Mouse (Mus musculus) heart, embryonic 16.5 days (tissue): Measurements from ENCODE around the gene F13b. TPM values are rescaled to one million over a fixed set of nuclear protein-coding genes. Genes with fewer than 3 reads are reported as not detected.

Experiments
- ATAC-seq: fragments of 200-750 bp; cut with Nextera tagmentation; replicated peaks from 2 replicates; pipeline ENCODE4 v1.8.0; 2017; ENCODE audit warnings: moderate number of reproducible peaks; ENCODE audit not compliant: insufficient read depth, low FRiP score; ENCODE audit errors: extremely low read depth
- H3K27ac ChIP-seq: fragments of 300-500 bp; sonication (generic); 2 replicates; pipeline ENCODE4 v1.5.1; 2014; ENCODE audit warnings: mild to moderate bottlenecking, low read length, control low read depth, moderate library complexity
- H3K27me3 ChIP-seq: fragments of 300-500 bp; sonication (generic); 2 replicates; pipeline ENCODE4 v1.6.1; 2014; ENCODE audit warnings: low read length, mixed read lengths; ENCODE audit not compliant: control insufficient read depth, insufficient read depth
- H3K36me3 ChIP-seq: fragments of 300-500 bp; sonication (generic); 2 replicates; pipeline ENCODE4 v1.6.1; 2014; ENCODE audit not compliant: control insufficient read depth, insufficient read depth
- H3K4me1 ChIP-seq: fragments of 300-500 bp; sonication (generic); 2 replicates; pipeline ENCODE4 v1.6.1; 2014; ENCODE audit warnings: low read length, mixed read lengths; ENCODE audit not compliant: control insufficient read depth, insufficient read depth
- H3K4me2 ChIP-seq: fragments of 300-500 bp; sonication (generic); 2 replicates; pipeline ENCODE4 v1.6.1; 2014; ENCODE audit warnings: low read depth, mild to moderate bottlenecking, control low read depth, low read length
- H3K4me3 ChIP-seq: fragments of 300-500 bp; sonication (generic); 2 replicates; pipeline ENCODE4 v1.5.1; 2014; ENCODE audit warnings: mild to moderate bottlenecking, control low read depth, low read length
- H3K9ac ChIP-seq: fragments of 300-500 bp; sonication (generic); 2 replicates; pipeline ENCODE4 v1.6.1; 2014; ENCODE audit warnings: low read length, control low read depth
- H3K9me3 ChIP-seq: fragments of 300-500 bp; sonication (generic); replicated peaks from 2 replicates; pipeline ENCODE4 v1.6.1; 2016; ENCODE audit warnings: low read length; ENCODE audit not compliant: control insufficient read depth
- WGBS: fragments of 180-500 bp; shearing (Covaris S2); extraction: QIAGEN DNeasy Blood & Tissue Kit; methylation state at CpG from one replicate; pipeline ENCODE4 v1.1.7; 2014; 5-methylcytosine and 5-hydroxymethylcytosine counted together
- polyA plus RNA-seq: library from polyadenylated mRNA; unstranded; fragments of >200 nt; fragmentation: Nextera tagmentation; extraction: Ambion mirVana; gene quantifications from 2 replicates; pipeline ENCODE4 v1.2.1, GENCODE M21; 2015

The F13b gene
- polyA plus RNA-seq = not detected in 2 replicates

GRCm38 (mm10) chr1:139501258-139501752, at the start of gene F13b:
F13b (plus strand) TSS chr1:139501702.
- H3K9me3 ChIP-seq = no peaks in the 10 kb centered on the region
- WGBS = 79% methylated on average over 3 of the region's 3 CpGs
- no peak for ATAC-seq
- H3K4me3 ChIP-seq = no peak within 1 kb of the TSS
- H3K27me3 ChIP-seq = no peaks in the 10 kb centered on the region
- 0 out of 2 replicates have a peak, but pooled peaks cover under 1% of the 10 kb centered on the region for H3K36me3 ChIP-seq
- no peak within 1 kb of the TSS for H3K4me2 ChIP-seq
- H3K9ac ChIP-seq = no peak within 1 kb of the TSS
- no peak within 1 kb of the TSS for H3K27ac ChIP-seq
- no peaks in the 10 kb centered on the region for H3K4me1 ChIP-seq

GRCm38 (mm10) chr1:139454340-139455225, 46.9 kb upstream of the F13b start, which contains the start of gene Aspm:
Aspm (plus strand) TSS chr1:139454772.
- peak within 1 kb of the TSS; percentile 91 for H3K4me3 ChIP-seq
- peak; percentile 99 for ATAC-seq
- peak within 1 kb of the TSS; percentile 71 for H3K27ac ChIP-seq
- H3K4me2 ChIP-seq = peak within 1 kb of the TSS; percentile 95
- H3K9ac ChIP-seq = peak within 1 kb of the TSS; percentile 86
- H3K27me3 ChIP-seq = no peaks in the 10 kb centered on the region
- H3K4me1 ChIP-seq = peaks cover 20% of the 10 kb centered on the region
- peaks cover 9% of the 10 kb centered on the region; the same call in 1 of the 2 replicates for H3K36me3 ChIP-seq
- H3K9me3 ChIP-seq = no peaks in the 10 kb centered on the region
- WGBS = 1% methylated on average over 64 of the region's 65 CpGs

- peak overlapping the region; percentile 95 for H3K4me2 ChIP-seq
- peak overlapping the region; percentile 71 for H3K27ac ChIP-seq
- H3K36me3 ChIP-seq = peaks cover 9% of the 10 kb centered on the region; the same call in 1 of the 2 replicates
- WGBS = under 1% methylated on average over 17 of the region's 17 CpGs
- ATAC-seq = peak; percentile 26; the same call in 1 of the 2 replicates
- H3K9me3 ChIP-seq = no peaks in the 10 kb centered on the region
- peak overlapping the region; percentile 91 for H3K4me3 ChIP-seq
- peaks cover 20% of the 10 kb centered on the region for H3K4me1 ChIP-seq
- H3K9ac ChIP-seq = peak overlapping the region; percentile 86
- no peaks in the 10 kb centered on the region for H3K27me3 ChIP-seq
These were observed 46.2 kb upstream of the F13b start for GRCm38 (mm10) chr1:139455226-139455869.

GRCm38 (mm10) chr1:139460807-139461206, 40.7 kb upstream of the F13b start:
- H3K4me2 ChIP-seq = no peak overlapping the region
- H3K27me3 ChIP-seq = no peaks in the 10 kb centered on the region
- H3K4me1 ChIP-seq = peaks cover 9% of the 10 kb centered on the region
- H3K4me3 ChIP-seq = no peak overlapping the region
- H3K9ac ChIP-seq = no peak overlapping the region
- 83% methylated on average over 5 of the region's 5 CpGs for WGBS
- no peak overlapping the region for H3K27ac ChIP-seq
- H3K36me3 ChIP-seq = peaks cover 28% of the 10 kb centered on the region
- no peak; the same call in 1 of the 2 replicates for ATAC-seq
- no peaks in the 10 kb centered on the region for H3K9me3 ChIP-seq

- Histone ChIP-seq H3K9me3 (no peaks in the 10 kb centered on the region), H3K36me3 (peaks cover 40% of the 10 kb centered on the region), H3K9ac (no peak overlapping the region), H3K4me1 (no peaks in the 10 kb centered on the region), H3K4me3 (no peak overlapping the region), H3K27ac (no peak overlapping the region), H3K27me3 (no peaks in the 10 kb centered on the region), H3K4me2 (no peak overlapping the region)
- no peak for ATAC-seq
- WGBS = 85% methylated on average over 11 of the region's 11 CpGs
These were observed 35.6 kb upstream of the F13b start for GRCm38 (mm10) chr1:139465936-139466335.

- H3K4me2 ChIP-seq = no peak overlapping the region
- no peak overlapping the region for H3K27ac ChIP-seq
- 82% methylated on average over 11 of the region's 11 CpGs for WGBS
- no peaks in the 10 kb centered on the region for H3K27me3 ChIP-seq
- peaks cover 59% of the 10 kb centered on the region for H3K36me3 ChIP-seq
- no peak overlapping the region for H3K4me3 ChIP-seq
- H3K9ac ChIP-seq = no peak overlapping the region
- no peaks in the 10 kb centered on the region for H3K4me1 ChIP-seq
- H3K9me3 ChIP-seq = no peaks in the 10 kb centered on the region
- no peak for ATAC-seq
These were observed 22.6 kb upstream of the F13b start for GRCm38 (mm10) chr1:139478898-139479297.

GRCm38 (mm10) chr1:139480246-139480645, 21.3 kb upstream of the F13b start:
- no peak for ATAC-seq
- 93% methylated on average over 8 of the region's 8 CpGs for WGBS

GRCm38 (mm10) chr1:139481146-139481545, 20.4 kb upstream of the F13b start:
- Histone ChIP-seq H3K9me3 (no peaks in the 10 kb centered on the region), H3K4me1 (no peaks in the 10 kb centered on the region), H3K27ac (no peak overlapping the region), H3K4me2 (no peak overlapping the region), H3K36me3 (peaks cover 41% of the 10 kb centered on the region), H3K9ac (no peak overlapping the region), H3K4me3 (no peak overlapping the region), H3K27me3 (no peaks in the 10 kb centered on the region)
- ATAC-seq = no peak
- WGBS = 89% methylated on average over 4 of the region's 4 CpGs

More at GRCm38 (mm10) chr1:139480246-139480645, 21.3 kb upstream of the F13b start:
- Histone ChIP-seq H3K4me2 (no peak overlapping the region), H3K9me3 (no peaks in the 10 kb centered on the region), H3K27me3 (no peaks in the 10 kb centered on the region), H3K9ac (no peak overlapping the region), H3K36me3 (peaks cover 49% of the 10 kb centered on the region), H3K4me3 (no peak overlapping the region), H3K4me1 (no peaks in the 10 kb centered on the region), H3K27ac (no peak overlapping the region)
